Mouse (Mus musculus) gastrocnemius, adult 8-10 months (tissue): Measurements from ENCODE around the gene Cd99l2. TPM values are rescaled to one million over a fixed set of nuclear protein-coding genes. Genes with fewer than 3 reads are reported as not detected.

Experiments used
- DNase-seq, 2 experiments: peaks; one replicate each; pipeline ENCODE4 v3.0.0; 2022; ENCODE audit warnings: low spot score in 2 of 2
- total RNA-seq, 4 experiments: library from RNA; stranded (reverse); gene quantifications; 2 replicates each; pipeline ENCODE4 v1.2.4; 2022

Gene Cd99l2
- total RNA-seq, 4 experiments from 2014 or later, result 56.0 to 77.3 (median 61.3) TPM

GRCm38 (mm10) chrX:71468639-71469295, 23.9 kb downstream of the Cd99l2 start:
- DNase-seq, result no peak

GRCm38 (mm10) chrX:71467491-71467890, 25.2 kb downstream of the Cd99l2 start:
- peak; percentile 2 to 4 for DNase-seq

- DNase-seq, result no peak
Measured at GRCm38 (mm10) chrX:71465417-71465816, 27.2 kb downstream of the Cd99l2 start.

- no peak for DNase-seq
Measured at GRCm38 (mm10) chrX:71464138-71464826, 28.4 kb downstream of the Cd99l2 start.

- DNase-seq, result no peak
Measured at GRCm38 (mm10) chrX:71456078-71456737, 36.4 kb downstream of the Cd99l2 start.

- DNase-seq, result no peak
Measured at GRCm38 (mm10) chrX:71442916-71443315, 49.7 kb downstream of the Cd99l2 start.

GRCm38 (mm10) chrX:71439473-71439872, 53.2 kb downstream of the Cd99l2 start:
- DNase-seq, result no peak

GRCm38 (mm10) chrX:71435542-71435941, 57.1 kb downstream of the Cd99l2 start:
- no peak for DNase-seq

GRCm38 (mm10) chrX:71434860-71435259, 57.8 kb downstream of the Cd99l2 start:
- DNase-seq, result no peak

GRCm38 (mm10) chrX:71434448-71434847, 58.2 kb downstream of the Cd99l2 start:
- no peak for DNase-seq

GRCm38 (mm10) chrX:71430900-71431299, 61.7 kb downstream of the Cd99l2 start:
- no peak for DNase-seq

GRCm38 (mm10) chrX:71427491-71427890, 65.2 kb downstream of the Cd99l2 start:
- no peak for DNase-seq

- DNase-seq, result peak; percentile 47 to 58
Measured at GRCm38 (mm10) chrX:71425746-71426519, 66.7 kb downstream of the Cd99l2 start.

- DNase-seq, result no peak
Measured at GRCm38 (mm10) chrX:71424852-71425251, 67.8 kb downstream of the Cd99l2 start.

GRCm38 (mm10) chrX:71413616-71414015, 79.0 kb downstream of the Cd99l2 start:
- DNase-seq, result no peak

- no peak for DNase-seq
Measured at GRCm38 (mm10) chrX:71412776-71413175, 79.9 kb downstream of the Cd99l2 start.

- DNase-seq, result no peak
Measured at GRCm38 (mm10) chrX:71408386-71408785, 84.3 kb downstream of the Cd99l2 start.

- no peak for DNase-seq
Measured at GRCm38 (mm10) chrX:71406290-71406689, 86.4 kb downstream of the Cd99l2 start.

- DNase-seq, result no peak
Measured at GRCm38 (mm10) chrX:71396326-71396725, 96.3 kb downstream of the Cd99l2 start.

GRCm38 (mm10) chrX:71381571-71381970, 111.1 kb downstream of the Cd99l2 start:
- DNase-seq, result no peak

- DNase-seq, result no peak
Measured at GRCm38 (mm10) chrX:71378435-71378834, 114.2 kb downstream of the Cd99l2 start.

GRCm38 (mm10) chrX:71376781-71377180, 115.9 kb downstream of the Cd99l2 start:
- DNase-seq, result no peak
